Mouse (Mus musculus) kidney, postnatal 10 days (tissue): Measurements from ENCODE around the gene Prkca.
"Not testable (repeated sequence)": the region's sequence is repeated elsewhere in the genome, so short reads cannot be mapped to it uniquely, and the experiment has no call there.

ENCODE experiments used
- DNase-seq: peaks from one replicate; pipeline ENCODE4 v3.0.0; 2021; ENCODE audit warnings: mixed read lengths

The Prkca gene

DNA sequence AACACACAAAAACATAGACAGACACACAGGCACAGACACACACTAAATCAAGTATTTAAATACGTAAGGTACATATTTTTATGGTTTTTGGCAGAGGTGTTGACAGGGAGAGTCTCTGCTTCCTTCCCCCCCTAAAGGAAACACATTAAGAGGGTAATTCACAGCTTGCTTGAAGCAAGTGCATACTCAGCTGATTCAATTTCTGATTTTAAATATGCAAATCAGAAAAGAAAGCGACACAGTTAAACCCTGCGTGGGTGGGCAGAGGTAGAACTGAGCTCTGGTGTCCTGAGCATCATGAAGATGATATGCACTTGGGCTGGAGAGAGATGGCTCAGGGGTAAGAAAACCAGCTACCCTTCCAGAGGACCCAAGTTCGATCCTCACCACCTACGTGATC is 248.9 kb downstream of the Prkca start:
- no peak for DNase-seq

DNA sequence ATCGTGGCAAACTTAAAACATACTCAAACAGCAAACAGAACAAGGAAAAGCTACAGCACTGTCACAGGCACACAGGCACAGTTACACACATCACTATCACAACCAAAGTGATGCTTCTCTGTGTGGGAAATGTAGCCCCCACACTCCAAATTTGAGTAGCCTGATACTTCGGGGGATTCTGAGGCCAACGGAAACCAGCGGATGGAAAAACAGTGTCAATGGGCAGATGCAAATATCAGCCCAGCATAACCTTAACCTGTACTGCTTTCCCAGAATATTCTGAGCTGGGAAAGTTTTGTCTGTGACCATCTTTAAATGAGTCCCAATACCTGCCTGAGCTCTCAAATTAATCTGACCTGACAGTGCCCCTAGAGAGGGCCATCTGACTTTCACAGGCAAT is 250.5 kb downstream of the Prkca start:
- no peak for DNase-seq

DNA sequence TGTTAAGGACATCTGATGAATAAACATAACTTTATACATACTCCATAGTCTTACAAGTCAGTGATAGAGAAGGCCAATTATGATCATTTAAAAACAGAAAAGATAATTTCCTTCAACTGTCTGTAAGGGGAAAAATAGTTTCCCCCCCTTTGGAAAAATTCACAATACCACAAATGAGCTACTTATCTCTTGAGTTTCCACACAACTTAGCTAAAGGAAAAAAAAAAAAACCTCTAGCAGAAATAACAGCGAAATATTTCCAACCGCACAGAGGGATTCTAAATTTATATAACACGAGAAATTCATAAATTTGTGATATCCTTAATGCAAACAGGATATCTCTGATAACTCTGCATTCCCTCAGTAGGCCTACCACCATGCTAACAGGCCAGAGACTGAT is 252.5 kb downstream of the Prkca start:
- no peak for DNase-seq

DNA sequence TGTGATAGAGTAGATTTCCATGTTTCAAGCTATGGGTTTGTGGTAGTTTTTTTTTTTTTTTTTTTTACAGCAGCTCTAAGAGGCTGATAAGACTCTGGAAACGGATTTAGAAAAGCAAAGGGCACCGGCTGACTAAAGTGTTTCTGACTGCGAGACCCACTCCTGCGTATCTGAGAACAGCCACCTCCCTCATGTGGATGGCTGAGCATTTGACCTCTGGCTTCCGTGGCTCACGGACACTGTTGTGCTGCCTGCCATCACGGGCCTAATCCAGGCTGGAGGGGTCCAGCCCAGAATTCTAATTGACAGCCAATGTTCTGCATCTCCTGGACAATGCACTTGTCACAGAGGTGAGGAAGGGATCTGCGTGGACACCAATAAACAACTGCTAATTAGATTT is 253.0 kb downstream of the Prkca start:
- DNase-seq = no peak

DNA sequence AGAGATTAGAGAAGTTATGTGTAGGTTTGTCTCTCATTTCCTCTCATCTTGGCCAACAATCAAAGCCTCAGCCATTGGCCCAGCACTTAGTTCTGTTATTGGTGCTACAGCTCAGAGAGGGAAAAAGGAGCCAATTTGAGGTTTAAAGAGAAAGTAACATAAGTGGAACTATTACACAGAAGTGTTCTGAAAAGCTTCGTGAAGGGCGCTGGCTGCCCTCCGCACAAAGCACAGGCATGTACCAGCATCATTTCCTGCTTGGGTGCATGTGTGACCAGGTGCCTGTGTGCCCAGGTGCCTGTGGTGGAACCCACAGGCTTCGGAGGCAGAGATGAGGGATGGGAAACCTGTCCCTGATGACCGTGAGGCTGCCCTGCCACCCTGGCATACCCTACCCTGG is 255.7 kb downstream of the Prkca start:
- no peak for DNase-seq

DNA sequence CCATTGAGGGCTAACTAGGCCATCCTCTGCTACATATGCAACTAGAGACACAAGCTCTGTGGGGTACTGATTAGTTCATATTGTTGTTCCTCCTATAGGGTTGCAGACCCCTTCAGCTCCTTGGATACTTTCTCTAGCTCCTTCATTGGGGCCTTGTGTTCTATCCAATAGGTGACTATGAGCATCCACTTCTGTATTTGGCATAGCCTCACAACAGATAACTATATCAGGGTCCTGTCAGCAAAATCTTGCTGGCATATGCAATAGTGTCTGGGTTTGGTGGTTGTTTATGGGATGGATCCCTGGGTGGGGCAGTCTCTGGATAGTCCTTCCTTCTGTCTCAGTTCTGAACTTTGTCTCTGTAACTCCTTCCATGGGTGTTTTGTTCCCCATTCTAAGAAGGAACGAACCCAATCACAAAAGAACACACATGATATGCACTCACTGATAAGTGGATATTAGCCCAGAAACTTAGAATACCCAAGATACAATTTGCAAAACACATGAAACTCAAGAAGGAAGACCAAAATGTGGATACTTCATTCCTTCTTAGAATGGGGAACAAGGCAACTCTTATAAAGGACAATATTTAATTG is 256.5 kb downstream of the Prkca start:
- DNase-seq = not testable (repeated sequence)

DNA sequence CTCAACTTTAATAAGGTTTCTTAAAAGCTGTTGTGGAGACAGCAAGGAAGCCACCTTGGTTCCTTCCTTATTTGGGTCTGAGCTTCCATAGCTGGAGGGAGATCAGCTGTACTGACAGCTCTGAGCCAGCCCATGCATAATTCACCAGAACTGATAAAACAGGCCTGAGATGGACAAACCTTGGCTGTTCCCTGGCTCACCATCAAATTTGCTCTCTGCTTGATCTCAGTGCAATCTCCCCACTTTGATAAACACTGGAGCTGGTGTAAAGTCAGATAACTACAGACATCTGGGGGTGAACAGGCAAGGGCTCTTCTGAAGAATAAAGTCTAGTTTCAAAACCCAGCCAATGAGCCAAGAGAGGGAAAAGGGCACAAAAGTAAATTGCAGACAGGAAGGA is 261.1 kb downstream of the Prkca start:
- no peak for DNase-seq

DNA sequence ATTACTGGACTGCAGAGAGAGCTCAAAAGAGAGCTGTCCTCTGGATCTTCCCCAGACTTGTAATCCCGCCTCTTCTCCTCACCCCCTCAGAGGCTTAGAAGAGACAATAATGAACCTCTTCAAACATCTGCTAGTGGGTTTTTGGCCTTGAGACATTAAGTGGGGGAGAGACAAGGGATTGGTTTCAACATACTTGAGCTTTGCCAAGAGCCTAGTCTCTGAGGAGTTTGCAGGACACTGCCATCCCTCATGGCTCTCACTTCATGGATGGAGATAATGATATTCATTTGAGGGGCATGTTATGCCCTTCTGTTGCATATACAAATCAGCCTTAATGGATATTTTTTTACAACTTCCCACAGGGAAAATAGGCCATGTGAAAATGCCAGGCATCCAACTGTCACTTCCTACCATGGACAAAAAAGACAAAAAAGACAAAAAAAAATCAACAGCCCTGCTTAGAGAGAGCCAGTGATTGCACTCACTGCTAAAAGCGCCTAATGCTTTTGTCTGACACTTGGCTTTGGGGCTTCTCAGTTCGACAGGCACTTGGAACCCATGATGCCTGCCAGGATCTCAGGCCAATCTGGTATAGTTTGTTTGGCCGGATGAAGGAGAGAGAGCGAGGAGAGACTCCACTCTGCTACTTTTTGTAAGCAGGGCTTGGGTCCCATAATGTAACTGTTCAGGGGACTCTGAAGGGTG is 263.6 kb downstream of the Prkca start:
- no peak for DNase-seq

DNA sequence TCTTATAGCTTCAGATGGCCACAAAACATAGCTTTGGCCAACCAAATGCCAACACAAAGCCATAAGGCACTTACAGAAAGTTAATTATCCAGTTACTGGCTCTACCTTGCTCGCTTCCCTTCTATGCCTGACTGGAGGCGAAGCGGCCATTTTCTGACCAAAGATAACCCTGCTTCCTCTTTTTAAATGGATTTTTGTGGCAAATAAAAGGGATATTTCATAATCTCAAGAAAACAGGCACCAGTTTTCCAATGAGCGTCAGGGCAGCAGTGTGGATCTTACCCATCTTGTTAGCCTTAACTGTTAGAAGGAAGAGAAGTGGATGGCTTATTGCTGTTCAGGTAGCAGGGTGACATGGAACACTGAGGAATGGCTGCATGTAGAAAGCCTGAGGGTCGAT is 264.3 kb downstream of the Prkca start:
- no peak for DNase-seq

DNA sequence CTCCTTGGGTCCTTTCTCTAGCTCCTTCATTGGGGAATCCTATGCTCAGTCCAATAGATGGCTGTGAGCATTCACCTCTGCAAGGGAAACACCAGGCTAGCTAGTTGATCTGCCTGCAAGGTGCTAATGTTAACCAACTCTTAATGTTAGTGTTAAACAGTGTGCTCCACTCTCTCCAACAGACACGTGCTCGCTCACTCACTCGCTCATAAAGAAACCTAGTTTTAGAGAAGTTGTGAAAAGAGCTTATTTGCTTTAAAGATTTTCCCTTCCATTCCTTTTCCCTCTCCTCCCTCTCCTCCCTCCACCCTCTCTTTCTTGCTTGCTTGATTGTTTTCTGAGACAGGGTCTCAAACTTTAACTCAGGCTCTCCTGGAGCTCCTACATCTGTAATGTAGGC is 266.2 kb downstream of the Prkca start:
- no peak for DNase-seq

DNA sequence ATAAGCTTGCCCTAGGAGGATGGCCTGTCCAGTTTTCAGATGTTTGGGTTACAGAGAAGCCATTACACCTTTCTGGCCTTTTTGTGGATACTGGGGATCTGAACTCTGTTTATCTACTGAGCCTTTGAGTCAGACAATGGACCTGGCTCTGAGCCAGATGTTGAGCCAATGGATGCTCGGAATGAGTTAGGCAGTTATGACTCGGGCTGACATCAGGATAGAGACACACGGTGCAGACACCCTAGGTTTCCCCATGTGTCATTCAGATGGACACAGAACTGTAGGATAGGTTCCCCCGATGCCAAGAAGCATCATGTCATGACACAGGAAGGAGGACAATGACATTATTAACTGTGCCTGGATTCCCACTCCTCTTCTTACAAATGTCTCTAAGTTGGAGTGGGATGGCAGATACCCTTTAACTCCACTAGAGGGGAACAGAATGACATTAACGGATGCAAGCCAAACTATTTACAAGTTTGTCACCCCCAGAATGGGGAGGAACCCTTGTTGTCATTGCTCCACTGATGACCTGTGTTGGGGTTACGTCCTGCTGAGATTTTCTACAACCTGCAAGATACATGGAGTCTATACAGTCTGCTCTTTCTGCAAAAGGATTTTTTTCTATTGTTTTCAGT is 271.0 kb downstream of the Prkca start:
- DNase-seq = peak; percentile 21

DNA sequence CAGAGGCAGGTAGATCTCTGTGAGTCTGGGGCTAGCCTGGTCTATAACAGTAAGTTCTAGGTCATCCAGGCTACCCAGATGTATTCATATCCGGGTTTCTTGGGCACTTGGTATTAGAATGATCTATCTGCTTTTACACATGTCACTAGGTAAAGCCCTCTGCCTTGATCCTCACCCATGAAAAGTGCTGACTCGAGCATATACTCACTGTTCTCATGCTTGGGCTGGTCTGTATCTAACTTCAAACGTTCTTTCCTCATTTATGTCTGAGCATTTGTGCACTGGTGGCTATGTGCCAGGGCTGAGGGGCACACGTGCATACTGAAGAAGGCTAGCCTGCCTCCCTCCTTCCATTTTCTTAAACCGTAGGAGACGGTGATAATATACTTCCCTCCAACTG is 272.5 kb downstream of the Prkca start:
- no peak for DNase-seq

DNA sequence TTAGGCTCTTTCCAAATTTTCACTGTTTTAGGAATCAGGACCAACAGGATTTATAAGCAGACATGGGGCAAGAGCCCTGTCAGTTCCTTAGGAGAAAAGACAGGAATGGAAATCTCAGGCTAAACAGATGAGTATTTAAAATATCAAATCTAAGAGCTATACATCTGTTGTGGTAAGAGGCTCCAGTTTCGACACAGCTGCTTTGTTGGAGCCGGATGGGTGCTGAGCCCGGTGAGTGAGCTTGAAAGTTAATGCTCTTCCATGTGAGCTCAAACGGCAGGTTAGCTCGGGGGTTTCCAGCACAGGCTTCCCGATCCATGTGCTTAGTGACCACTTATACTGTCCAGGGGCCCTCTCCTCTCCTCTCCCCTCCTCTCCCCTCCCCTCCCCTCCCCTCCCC is 273.7 kb downstream of the Prkca start:
- no peak for DNase-seq

DNA sequence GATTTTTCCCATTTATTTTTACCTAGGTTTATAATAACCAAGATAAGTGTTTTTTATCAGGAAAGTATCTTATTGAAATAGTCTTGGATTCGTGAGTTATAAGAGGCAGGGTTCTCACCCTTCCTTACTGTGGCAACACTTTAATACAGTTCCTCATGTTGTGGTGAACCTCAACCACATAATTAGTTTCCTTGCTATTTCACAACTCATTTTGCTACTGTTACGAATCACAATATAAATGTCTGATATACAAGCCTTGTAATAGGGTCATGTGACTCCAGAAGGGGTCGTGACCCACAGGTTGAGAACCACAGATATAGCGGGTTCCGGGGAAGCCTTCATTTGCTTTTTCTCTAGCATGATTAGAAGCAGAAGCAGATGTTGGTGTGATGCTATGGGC is 275.3 kb downstream of the Prkca start:
- DNase-seq = no peak

DNA sequence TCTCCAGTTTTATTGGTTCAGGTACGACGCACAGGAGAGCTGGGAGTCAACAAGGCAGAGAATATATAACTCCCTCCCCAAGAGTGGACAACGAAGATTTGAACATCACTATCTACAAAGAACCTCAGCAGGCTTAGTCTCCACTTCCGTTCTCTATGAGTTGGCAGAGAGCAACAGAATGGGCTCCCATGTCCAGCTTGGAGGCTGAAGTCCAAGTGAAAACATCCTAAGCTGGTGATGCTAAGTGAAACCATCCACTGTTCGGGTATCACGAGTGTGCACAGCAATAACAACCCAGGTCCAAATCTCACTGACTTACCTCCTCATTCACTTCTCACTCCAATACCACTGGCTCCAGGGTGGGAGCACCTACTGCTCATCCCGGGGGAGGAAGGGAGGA is 276.6 kb downstream of the Prkca start:
- DNase-seq = no peak

DNA sequence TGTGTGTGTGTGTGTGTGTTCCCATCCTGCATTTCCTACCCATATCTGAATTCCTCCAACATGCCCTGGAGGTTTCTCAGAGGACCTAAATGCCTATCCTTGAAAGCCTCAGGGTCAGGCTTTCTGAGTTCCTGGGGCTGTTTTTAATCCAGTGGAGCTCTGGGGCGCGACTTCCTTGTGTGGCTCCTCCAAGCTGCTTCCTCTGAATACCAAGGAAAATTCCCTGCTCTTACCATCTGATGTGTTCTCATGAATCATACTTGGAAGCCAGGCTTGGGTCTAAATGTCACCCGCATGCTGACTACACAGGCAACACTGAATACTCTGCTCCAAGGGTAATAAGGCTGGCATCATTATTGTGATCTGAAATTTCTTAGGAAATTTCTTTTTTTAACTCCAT is 279.3 kb downstream of the Prkca start:
- DNase-seq = no peak

DNA sequence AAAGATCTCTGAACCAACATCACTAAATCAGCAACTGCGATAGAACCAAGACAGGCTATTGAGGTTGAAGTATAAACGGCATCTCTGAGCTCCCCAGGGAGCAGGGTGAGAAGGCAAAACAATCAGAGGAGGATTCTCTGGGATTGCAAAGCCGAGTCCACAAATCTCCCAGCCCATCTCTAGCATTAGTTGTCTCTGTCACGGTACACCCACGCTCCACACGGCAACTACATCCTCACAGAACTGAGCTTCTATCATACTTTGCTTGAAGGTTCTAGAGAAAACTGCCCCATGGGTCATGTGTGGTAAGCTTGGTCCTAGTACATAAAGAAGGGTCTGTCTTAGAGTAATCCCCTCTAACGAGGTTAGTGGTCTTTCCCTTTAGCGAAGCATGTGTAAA is 280.6 kb downstream of the Prkca start:
- DNase-seq = no peak

DNA sequence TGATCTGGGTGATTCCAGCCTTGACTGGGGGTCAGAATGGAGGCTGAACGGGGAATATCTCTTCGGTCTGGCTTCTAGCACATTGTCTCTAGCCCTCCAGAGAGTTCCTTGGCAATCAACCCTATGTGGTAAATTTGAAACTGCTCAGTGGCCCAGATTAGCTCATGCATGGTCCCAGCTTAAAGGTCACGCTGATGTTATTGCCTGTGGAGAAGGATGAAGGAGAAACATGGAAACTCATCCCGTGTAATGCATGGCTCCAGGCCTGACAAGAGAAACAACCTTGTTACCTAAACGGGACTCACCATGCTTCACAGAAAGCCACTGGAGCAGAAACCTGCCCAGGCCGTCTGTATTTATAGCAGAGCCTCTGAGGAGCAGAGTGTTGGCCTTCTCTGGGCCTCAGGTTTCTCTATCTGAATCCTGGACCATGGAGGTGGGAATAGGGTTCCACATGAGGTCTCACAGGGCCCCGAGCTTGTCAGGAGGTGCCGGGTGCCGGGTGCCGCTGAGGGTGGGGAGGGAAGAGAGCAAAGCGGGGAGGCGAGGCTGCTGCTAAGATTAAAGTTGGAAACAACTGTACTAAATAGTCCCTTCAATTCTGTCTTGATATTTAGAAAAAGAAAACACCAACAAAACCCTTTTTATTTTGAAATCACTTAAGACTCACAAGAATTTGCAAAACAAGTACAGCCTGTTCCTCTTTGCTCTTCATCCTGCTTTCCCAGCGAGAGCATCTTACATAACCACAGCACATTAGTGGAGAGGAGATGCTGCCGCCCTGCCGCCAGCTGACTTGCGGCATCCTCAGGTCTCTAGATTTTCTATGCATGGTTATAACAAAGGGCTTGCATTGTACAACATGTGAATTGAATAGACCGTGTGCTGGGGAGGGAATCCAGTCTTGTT is 281.9 kb downstream of the Prkca start:
- DNase-seq = no peak

DNA sequence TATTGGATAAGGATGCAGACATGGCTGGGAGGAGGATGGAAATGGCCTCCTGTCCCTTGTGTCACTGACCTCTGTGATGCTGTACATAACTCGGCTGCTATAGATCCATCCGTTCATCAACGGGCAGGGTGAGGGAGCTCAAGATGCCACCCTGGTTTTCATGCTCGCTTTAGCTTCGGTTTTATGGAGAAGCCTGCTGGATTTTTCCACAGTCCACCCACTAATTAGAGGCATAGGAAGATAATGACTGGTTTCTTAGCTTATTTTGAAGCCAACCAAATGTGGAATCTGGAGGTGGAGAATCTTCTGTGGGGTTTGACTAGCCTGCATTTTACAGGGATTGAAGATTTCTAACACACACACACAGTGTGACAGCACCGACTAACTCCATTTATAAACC is 286.6 kb downstream of the Prkca start:
- no peak for DNase-seq

DNA sequence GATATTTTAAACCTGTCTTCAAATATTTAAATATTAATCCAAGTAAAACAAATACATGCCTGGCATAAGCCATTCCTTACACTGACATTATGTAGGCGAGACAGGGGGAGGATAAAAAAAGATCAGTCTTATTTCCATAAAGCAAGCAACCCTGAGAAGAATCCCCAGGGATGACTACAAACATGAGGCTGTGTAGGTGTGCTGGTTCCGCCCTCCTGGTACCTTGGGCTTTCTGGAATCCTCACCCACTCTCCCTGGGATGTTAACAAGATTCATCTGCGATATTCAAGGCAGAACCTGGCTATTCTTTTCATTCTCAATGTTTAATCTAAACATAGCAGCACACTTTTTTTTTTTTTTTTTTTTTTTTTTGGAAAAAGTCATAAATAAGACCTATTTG is 289.1 kb downstream of the Prkca start:
- DNase-seq = no peak

DNA sequence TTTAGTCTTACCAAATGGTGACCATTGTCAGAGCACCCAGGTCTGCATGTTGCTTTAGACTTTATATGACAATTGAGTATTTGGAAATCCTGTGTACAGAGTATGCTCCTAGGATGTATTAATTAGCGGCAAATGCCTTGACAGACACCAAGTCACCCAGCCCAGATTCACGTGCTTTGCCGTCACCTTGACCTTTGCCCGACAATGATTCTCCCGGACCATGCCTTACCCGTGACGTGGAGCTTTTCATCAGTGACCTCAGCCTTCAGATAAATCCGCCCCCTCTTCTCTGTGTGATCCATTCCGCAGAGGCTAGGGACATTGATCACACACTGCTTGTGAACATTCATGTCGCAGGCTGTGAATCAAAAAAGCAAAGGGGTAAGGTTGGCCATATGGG is 290.0 kb downstream of the Prkca start:
- no peak for DNase-seq

DNA sequence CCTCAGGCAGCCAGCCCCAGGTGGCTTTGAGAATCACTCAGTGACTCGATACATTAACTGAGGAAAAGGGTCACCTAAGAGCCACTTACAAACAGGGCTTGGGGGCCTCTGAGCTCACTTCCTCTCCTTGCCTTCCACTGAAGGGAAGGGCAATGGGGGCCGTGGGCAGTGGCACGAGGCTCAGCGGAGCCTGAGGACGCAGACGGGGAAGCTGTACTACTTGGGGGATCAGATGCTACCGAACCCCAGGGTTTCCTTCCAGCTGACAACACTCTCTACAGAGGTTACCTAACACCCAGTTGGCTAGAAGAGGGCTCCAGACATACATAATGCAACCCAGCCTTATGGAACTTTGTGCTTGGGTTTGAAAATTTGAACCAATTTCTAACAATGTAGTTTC is 302.1 kb downstream of the Prkca start:
- no peak for DNase-seq

DNA sequence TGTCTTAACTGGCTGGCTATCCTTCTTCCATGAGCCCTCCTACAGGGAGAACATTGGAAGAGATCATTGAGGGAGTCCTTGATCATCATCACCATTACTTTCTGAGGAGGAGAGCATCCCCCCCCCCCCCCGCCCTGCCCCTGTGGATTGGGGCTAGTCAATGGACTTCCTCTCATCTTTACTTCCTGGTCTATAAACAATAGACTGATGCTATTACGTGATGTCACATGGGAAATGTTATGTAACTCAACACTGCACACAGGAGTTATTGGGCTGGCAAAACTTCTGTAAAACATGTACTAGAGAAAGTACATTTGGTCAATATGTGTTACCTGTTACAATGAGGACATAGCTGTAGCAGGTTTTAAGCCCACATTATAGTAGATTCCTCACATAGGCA is 302.9 kb downstream of the Prkca start:
- no peak for DNase-seq

DNA sequence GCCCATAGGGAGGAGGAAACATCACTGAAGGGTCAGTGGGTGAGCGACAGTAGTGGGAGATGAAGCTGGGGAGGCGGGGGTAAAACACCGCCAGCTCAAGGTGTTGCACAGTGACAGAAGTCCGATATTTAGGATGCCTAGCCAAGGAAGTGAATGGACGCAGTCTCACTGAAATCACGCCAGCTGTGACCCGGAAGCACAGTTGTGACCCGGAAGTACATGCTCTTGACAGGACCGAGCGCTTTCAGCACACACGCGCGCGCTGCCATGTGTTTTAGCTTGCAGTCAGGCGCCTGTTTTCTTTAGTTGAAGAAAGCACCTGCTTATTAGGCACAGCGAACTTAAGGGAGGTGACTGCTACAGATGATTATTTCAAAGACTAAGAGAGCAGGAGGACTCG is 304.0 kb downstream of the Prkca start:
- no peak for DNase-seq
